Mouse (Mus musculus) liver, embryonic 13.5 days (tissue): ENCODE results near the gene Lrrc31. TPM values are rescaled to one million over a fixed set of nuclear protein-coding genes. Genes with fewer than 3 reads are reported as not detected.
"Not testable (repeated sequence)": the region's sequence is repeated elsewhere in the genome, so short reads cannot be mapped to it uniquely, and the experiment has no call there.

Experiments used
- ATAC-seq: fragments of 200-750 bp; cut with Nextera tagmentation; 2 replicates; pipeline ENCODE4 v1.8.0; 2017; ENCODE audit warnings: low read depth, mild to moderate bottlenecking, moderate number of reproducible peaks, moderate library complexity
- DNase-seq: peaks from one replicate; pipeline ENCODE4 v3.0.0; 2022
- H3K27ac ChIP-seq: fragments of 300-500 bp; sonication (generic); 2 replicates; pipeline ENCODE4 v1.5.1; 2015; ENCODE audit warnings: moderate library complexity, mild to moderate bottlenecking, inconsistent platforms
- H3K27me3 ChIP-seq: fragments of 300-500 bp; sonication (generic); 2 replicates; pipeline ENCODE4 v1.6.1; 2015; ENCODE audit warnings: mild to moderate bottlenecking, inconsistent platforms
- H3K36me3 ChIP-seq: fragments of 300-500 bp; sonication (generic); 2 replicates; pipeline ENCODE4 v1.6.1; 2015; ENCODE audit warnings: mild to moderate bottlenecking, inconsistent platforms
- H3K4me1 ChIP-seq: fragments of 300-500 bp; sonication (generic); replicated peaks from 2 replicates; pipeline ENCODE4 v1.6.1; 2015; ENCODE audit warnings: inconsistent platforms
- H3K4me2 ChIP-seq: fragments of 300-500 bp; sonication (generic); 2 replicates; pipeline ENCODE4 v1.6.1; 2015; ENCODE audit warnings: inconsistent platforms, mild to moderate bottlenecking, moderate library complexity
- H3K4me3 ChIP-seq: fragments of 300-500 bp; sonication (generic); replicated peaks from 2 replicates; pipeline ENCODE4 v1.5.1; 2015; ENCODE audit warnings: mild to moderate bottlenecking, inconsistent platforms
- H3K9ac ChIP-seq: fragments of 300-500 bp; sonication (generic); 2 replicates; pipeline ENCODE4 v1.6.1; 2015; ENCODE audit warnings: mild to moderate bottlenecking, inconsistent platforms
- H3K9me3 ChIP-seq: fragments of 300-500 bp; sonication (generic); replicated peaks from 2 replicates; pipeline ENCODE4 v1.6.1; 2016; ENCODE audit warnings: inconsistent platforms
- WGBS: fragments of 180-500 bp; shearing (Covaris S2); methylation state at CpG from one replicate; pipeline ENCODE4 v1.1.7; 2015; ENCODE audit not compliant: insufficient replicate concordance; 5-methylcytosine and 5-hydroxymethylcytosine counted together
- polyA plus RNA-seq: library from polyadenylated mRNA; unstranded; fragments of >200 nt; fragmentation: Nextera tagmentation; extraction: Ambion mirVana; gene quantifications from 2 replicates; pipeline ENCODE4 v1.2.1, GENCODE M21; 2015

The Lrrc31 gene
- not detected in 2 replicates for polyA plus RNA-seq

- not testable (repeated sequence) for H3K4me3 ChIP-seq, H3K4me1 ChIP-seq, H3K4me2 ChIP-seq, H3K9me3 ChIP-seq, H3K9ac ChIP-seq, H3K27me3 ChIP-seq, H3K36me3 ChIP-seq, ATAC-seq, H3K27ac ChIP-seq, DNase-seq
- 56% methylated on average over 6 of the region's 6 CpGs for WGBS
Observed at GRCm38 (mm10) chr3:30699711-30700505, at the start of gene Lrrc31. TSS of gene Lrrc31 (minus strand) at chr3:30699843.

- Histone ChIP-seq H3K9ac (no peak overlapping the region), H3K4me2 (no peak overlapping the region), H3K36me3 (no peaks in the 10 kb centered on the region), H3K27ac (no peak overlapping the region), H3K9me3 (no peaks in the 10 kb centered on the region), H3K4me1 (no peaks in the 10 kb centered on the region), H3K4me3 (no peak overlapping the region), H3K27me3 (no peaks in the 10 kb centered on the region)
- DNase-seq (no peak), ATAC-seq (no peak)
- WGBS: 84% methylated on average over 9 of the region's 9 CpGs
Observed at GRCm38 (mm10) chr3:30748316-30748715, 48.7 kb upstream of the Lrrc31 start.

GRCm38 (mm10) chr3:30746006-30746405 lies 46.4 kb upstream of the Lrrc31 start, which contains the start of gene Samd7:
TSS of gene Samd7 (plus strand) at chr3:30746293.
- Histone ChIP-seq H3K9ac (no peak within 1 kb of the TSS), H3K4me3 (no peak within 1 kb of the TSS), H3K4me1 (no peaks in the 10 kb centered on the region), H3K9me3 (no peaks in the 10 kb centered on the region), H3K4me2 (no peak within 1 kb of the TSS), H3K27ac (no peak within 1 kb of the TSS), H3K36me3 (no peaks in the 10 kb centered on the region), H3K27me3 (no peaks in the 10 kb centered on the region; the same call in 1 of the 2 replicates)
- 61% methylated on average over 7 of the region's 7 CpGs for WGBS
- DNase-seq (no peak), ATAC-seq (no peak)

GRCm38 (mm10) chr3:30742891-30743290 lies 43.2 kb upstream of the Lrrc31 start:
- no peaks in the 10 kb centered on the region for H3K36me3 ChIP-seq
- H3K27me3 ChIP-seq: no peaks in the 10 kb centered on the region; the same call in 1 of the 2 replicates
- ATAC-seq (no peak), DNase-seq (no peak)
- no peaks in the 10 kb centered on the region for H3K9me3 ChIP-seq
- no peak overlapping the region for H3K27ac ChIP-seq
- no peak overlapping the region for H3K4me3 ChIP-seq
- H3K4me1 ChIP-seq: no peaks in the 10 kb centered on the region
- 79% methylated on average over 7 of the region's 7 CpGs for WGBS
- H3K9ac ChIP-seq: no peak overlapping the region
- H3K4me2 ChIP-seq: no peak overlapping the region

- Histone ChIP-seq H3K4me1 (no peaks in the 10 kb centered on the region), H3K27ac (no peak overlapping the region), H3K9ac (no peak overlapping the region), H3K9me3 (no peaks in the 10 kb centered on the region), H3K27me3 (no peaks in the 10 kb centered on the region; the same call in 1 of the 2 replicates), H3K4me2 (no peak overlapping the region), H3K36me3 (no peaks in the 10 kb centered on the region), H3K4me3 (no peak overlapping the region)
- DNase-seq: no peak
- no peak for ATAC-seq
- 81% methylated on average over 6 of the region's 6 CpGs for WGBS
Observed at GRCm38 (mm10) chr3:30741306-30741705, 41.7 kb upstream of the Lrrc31 start.

- Histone ChIP-seq H3K27ac (no peak overlapping the region), H3K9me3 (no peaks in the 10 kb centered on the region), H3K4me2 (no peak overlapping the region)
Observed at GRCm38 (mm10) chr3:30736809-30737208, 37.2 kb upstream of the Lrrc31 start.

GRCm38 (mm10) chr3:30729046-30729445 lies 29.4 kb upstream of the Lrrc31 start:
- ATAC-seq (no peak), DNase-seq (no peak)
- no peak overlapping the region for H3K4me3 ChIP-seq
- no peak overlapping the region for H3K9ac ChIP-seq
- H3K36me3 ChIP-seq: no peaks in the 10 kb centered on the region
- H3K4me2 ChIP-seq: no peak overlapping the region
- H3K4me1 ChIP-seq: no peaks in the 10 kb centered on the region
- H3K27me3 ChIP-seq: no peaks in the 10 kb centered on the region
- H3K27ac ChIP-seq: no peak overlapping the region
- no peaks in the 10 kb centered on the region for H3K9me3 ChIP-seq
- 72% methylated on average over 5 of the region's 5 CpGs for WGBS

More at GRCm38 (mm10) chr3:30736809-30737208, 37.2 kb upstream of the Lrrc31 start:
- Histone ChIP-seq H3K36me3 (no peaks in the 10 kb centered on the region), H3K4me1 (no peaks in the 10 kb centered on the region), H3K27me3 (no peaks in the 10 kb centered on the region; the same call in 1 of the 2 replicates), H3K4me3 (no peak overlapping the region), H3K9ac (no peak overlapping the region)
- ATAC-seq: no peak
- DNase-seq: no peak
- WGBS: 78% methylated on average over 9 of the region's 9 CpGs

GRCm38 (mm10) chr3:30727209-30727608 lies 27.6 kb upstream of the Lrrc31 start:
- Histone ChIP-seq H3K27ac (no peak overlapping the region), H3K4me2 (no peak overlapping the region), H3K4me1 (no peaks in the 10 kb centered on the region), H3K4me3 (no peak overlapping the region), H3K27me3 (no peaks in the 10 kb centered on the region), H3K9ac (no peak overlapping the region), H3K36me3 (no peaks in the 10 kb centered on the region), H3K9me3 (no peaks in the 10 kb centered on the region)
- 60% methylated on average over 4 of the region's 4 CpGs for WGBS
- ATAC-seq (no peak), DNase-seq (no peak)

- WGBS: 62% methylated on average over 7 of the region's 7 CpGs
- Histone ChIP-seq H3K9ac (no peak overlapping the region), H3K27ac (no peak overlapping the region), H3K4me2 (no peak overlapping the region), H3K27me3 (no peaks in the 10 kb centered on the region), H3K36me3 (no peaks in the 10 kb centered on the region), H3K4me1 (no peaks in the 10 kb centered on the region), H3K4me3 (no peak overlapping the region), H3K9me3 (no peaks in the 10 kb centered on the region)
- ATAC-seq (no peak), DNase-seq (no peak)
Observed at GRCm38 (mm10) chr3:30725514-30725913, 25.9 kb upstream of the Lrrc31 start.

GRCm38 (mm10) chr3:30724848-30725465 lies 25.3 kb upstream of the Lrrc31 start:
- H3K9ac ChIP-seq: no peak overlapping the region
- no peaks in the 10 kb centered on the region for H3K4me1 ChIP-seq
- no peaks in the 10 kb centered on the region for H3K27me3 ChIP-seq
- DNase-seq (no peak), ATAC-seq (no peak)
- H3K9me3 ChIP-seq: no peaks in the 10 kb centered on the region
- H3K4me3 ChIP-seq: no peak overlapping the region
- no peak overlapping the region for H3K27ac ChIP-seq
- no peak overlapping the region for H3K4me2 ChIP-seq
- 62% methylated on average over 10 of the region's 10 CpGs for WGBS
- no peaks in the 10 kb centered on the region for H3K36me3 ChIP-seq

- ATAC-seq: no peak
- WGBS: 52% methylated on average over 10 of the region's 10 CpGs
- Histone ChIP-seq H3K36me3 (no peaks in the 10 kb centered on the region), H3K4me3 (no peak overlapping the region), H3K4me2 (no peak overlapping the region), H3K9me3 (no peaks in the 10 kb centered on the region), H3K9ac (no peak overlapping the region), H3K27ac (no peak overlapping the region), H3K4me1 (no peaks in the 10 kb centered on the region), H3K27me3 (no peaks in the 10 kb centered on the region)
- no peak for DNase-seq
Observed at GRCm38 (mm10) chr3:30724105-30724824, 24.6 kb upstream of the Lrrc31 start.
